Comparison of ENCODE assay signal across 15 mouse cellular contexts in genomic region chr4:92833835-92834234, GRCm38 (mm10).
A peak's percentile ranks its signal among the peaks of the same experiment; 100 is the strongest.
DNase-seq lines count a peak whose midpoint lies in the region; ATAC-seq and TF ChIP-seq lines count a peak whose summit lies in the region.
"Had no signal": no experiment of that assay in that cellular context is flagged by ENCODE, and none has a peak within 500 bp of the region (broad histone marks: within the 10 kb centered on the region; RNA-seq: fewer than 3 reads in every experiment).

No protein-coding gene starts in this region.

- H3K4me2 ChIP-seq in hindbrain, embryonic 15.5 days = peak overlapping the region; percentile 16; the same call in 1 of the 2 replicates
- peak overlapping the region; percentile 6 for H3K4me2 ChIP-seq in myocyte (ENCODE audit: low read depth)
- H3K4me2 ChIP-seq: heart, embryonic 11.5 days; lung, embryonic 15.5 days had no signal

- H3ac ChIP-seq in myocyte (ENCODE audit: control insufficient read depth, insufficient read length) = no peak overlapping the region

- intact Hi-C loops in gastrocnemius, adult 2 months (cut with DNase I) = no loop called here
- intact Hi-C loops in left cerebral cortex, postnatal 25 days (cut with DNase I) = no loop called here

- no peaks in the 10 kb centered on the region for H3K79me2 ChIP-seq in myocyte (ENCODE audit: control insufficient read depth, insufficient read depth)

- no peak for ATAC-seq in hindbrain, embryonic 15.5 days (ENCODE audit: low FRiP score, low read depth)
- ATAC-seq: intestine, embryonic 16.5 days had no signal

- no peaks in the 10 kb centered on the region for H3K36me3 ChIP-seq in hindbrain, embryonic 15.5 days
- no peaks in the 10 kb centered on the region for H3K36me3 ChIP-seq in myocyte (ENCODE audit: control insufficient read depth, insufficient read depth)
- H3K36me3 ChIP-seq: lung, embryonic 15.5 days had no signal

- WGBS in hindbrain, embryonic 15.5 days = 33% methylated on average over 5 of the region's 5 CpGs

- no peaks in the 10 kb centered on the region for H3K27me3 ChIP-seq in hindbrain, embryonic 15.5 days
- no peaks in the 10 kb centered on the region for H3K27me3 ChIP-seq in myocyte (ENCODE audit: control insufficient read depth, insufficient read depth, insufficient read length)
- H3K27me3 ChIP-seq: lung, embryonic 15.5 days had no signal

- no peaks in the 10 kb centered on the region for H3K9me3 ChIP-seq in hindbrain, embryonic 15.5 days
- H3K9me3 ChIP-seq: lung, embryonic 15.5 days had no signal

- TF ChIP-seq CTCF in gastrocnemius, adult 2 months (IDR thresholded peaks at IDR 0.05) = no peak
- TF ChIP-seq CTCF in brain, embryonic 14.5 days (IDR thresholded peaks at IDR 0.05; ENCODE audit: borderline replicate concordance, extremely low read depth, insufficient read depth, insufficient read length) = no peak

- H3K4me3 ChIP-seq in gastrocnemius, adult 2 months = no peak overlapping the region
- no peak overlapping the region for H3K4me3 ChIP-seq in hindbrain, embryonic 15.5 days
- no peak overlapping the region for H3K4me3 ChIP-seq in myocyte
- H3K4me3 ChIP-seq: lung, embryonic 15.5 days had no signal

- peaks cover 6% of the 10 kb centered on the region for H3K4me1 ChIP-seq in hindbrain, embryonic 15.5 days (replicated peaks)
- H3K4me1 ChIP-seq: lung, embryonic 15.5 days had no signal

- no peak overlapping the region for H3K27ac ChIP-seq in gastrocnemius, adult 2 months
- no peak overlapping the region for H3K27ac ChIP-seq in hindbrain, embryonic 15.5 days (replicated peaks)
- H3K27ac ChIP-seq: kidney, postnatal 0 days; lung, embryonic 15.5 days had no signal

- H3K9ac ChIP-seq in hindbrain, embryonic 15.5 days = no peak overlapping the region
- H3K9ac ChIP-seq: lung, embryonic 15.5 days had no signal

- DNase-seq in gastrocnemius, adult 18-20 months (ENCODE audit: low spot score) = peak; percentile 2
- no peak for DNase-seq in gastrocnemius, adult 2 months
- peak; percentile 72 for DNase-seq in brain, embryonic 14.5 days (ENCODE audit: low read depth)
- DNase-seq in ovary, postnatal 36 days (ENCODE audit: low spot score) = no peak
- no peak for DNase-seq in left cerebral cortex, postnatal 25 days (ENCODE audit: low spot score in 2 of 2)
- DNase-seq: adrenal gland, adult 2 months; cerebellum, adult 2 months; layer of hippocampus, adult 9-11 months; liver had no signal

- TF ChIP-seq POLR2A in brain, embryonic 14.5 days (IDR thresholded peaks at IDR 0.05; ENCODE audit: borderline replicate concordance, extremely low read depth, insufficient read depth, insufficient read length, poor library complexity, severe bottlenecking) = no peak
- no peak for TF ChIP-seq POLR2A in myocyte (IDR thresholded peaks at IDR 0.05; ENCODE audit: insufficient read length, low read depth)

TF ChIP-seq in myocyte, 11 proteins besides CTCF, POLR2A, EP300 and RAD21:
- TF ChIP-seq POLR2AphosphoS2 (IDR thresholded peaks at IDR 0.05; ENCODE audit: insufficient read length, low read depth) = no peak
- no peak for TF ChIP-seq MYOD1 (IDR thresholded peaks at IDR 0.05; ENCODE audit: control insufficient read depth in 1 of 3, insufficient read length in 2 of 3, low read depth in 2 of 3)
- TF ChIP-seq MYOG (IDR thresholded peaks at IDR 0.05; ENCODE audit: control insufficient read depth in 1 of 3, insufficient read depth in 1 of 3, insufficient read length in 2 of 3, low read depth in 2 of 3) = no peak
- no peak for TF ChIP-seq E2F4 (IDR thresholded peaks at IDR 0.05; ENCODE audit: insufficient read depth)
- TF ChIP-seq TCF3 (IDR thresholded peaks at IDR 0.05; ENCODE audit: insufficient read length, low read depth) = no peak
- TF ChIP-seq CEBPB (IDR thresholded peaks at IDR 0.05; ENCODE audit: insufficient read depth, poor library complexity, severe bottlenecking) = no peak
- no peak for TF ChIP-seq SRF (IDR thresholded peaks at IDR 0.05; ENCODE audit: control insufficient read depth, insufficient read length, low read depth)
- TF ChIP-seq MAX (IDR thresholded peaks at IDR 0.05; ENCODE audit: low read depth) = no peak
- no peak for TF ChIP-seq REST (IDR thresholded peaks at IDR 0.05; ENCODE audit: insufficient read depth, insufficient read length)
TF ChIP-seq in myocyte: peak in this region for 0.

Comparison
In these comparisons a context has a peak if more than half of its experiments do, and no peak if none do; other contexts are left out.
1. DNase-seq: peak in gastrocnemius, adult 18-20 months (single experiment) and brain, embryonic 14.5 days (single experiment); none in gastrocnemius, adult 2 months (single experiment), ovary, postnatal 36 days (single experiment) and left cerebral cortex, postnatal 25 days (0 of 2).